Mouse (Mus musculus) spleen, postnatal 14 days (tissue): ENCODE results near the gene Map4k3.

Source experiments
- DNase-seq, 2 experiments: peaks; one replicate each; pipeline ENCODE4 v3.0.0; 2021 to 2022; ENCODE audit warnings: low spot score in 2 of 2

Gene Map4k3

DNA sequence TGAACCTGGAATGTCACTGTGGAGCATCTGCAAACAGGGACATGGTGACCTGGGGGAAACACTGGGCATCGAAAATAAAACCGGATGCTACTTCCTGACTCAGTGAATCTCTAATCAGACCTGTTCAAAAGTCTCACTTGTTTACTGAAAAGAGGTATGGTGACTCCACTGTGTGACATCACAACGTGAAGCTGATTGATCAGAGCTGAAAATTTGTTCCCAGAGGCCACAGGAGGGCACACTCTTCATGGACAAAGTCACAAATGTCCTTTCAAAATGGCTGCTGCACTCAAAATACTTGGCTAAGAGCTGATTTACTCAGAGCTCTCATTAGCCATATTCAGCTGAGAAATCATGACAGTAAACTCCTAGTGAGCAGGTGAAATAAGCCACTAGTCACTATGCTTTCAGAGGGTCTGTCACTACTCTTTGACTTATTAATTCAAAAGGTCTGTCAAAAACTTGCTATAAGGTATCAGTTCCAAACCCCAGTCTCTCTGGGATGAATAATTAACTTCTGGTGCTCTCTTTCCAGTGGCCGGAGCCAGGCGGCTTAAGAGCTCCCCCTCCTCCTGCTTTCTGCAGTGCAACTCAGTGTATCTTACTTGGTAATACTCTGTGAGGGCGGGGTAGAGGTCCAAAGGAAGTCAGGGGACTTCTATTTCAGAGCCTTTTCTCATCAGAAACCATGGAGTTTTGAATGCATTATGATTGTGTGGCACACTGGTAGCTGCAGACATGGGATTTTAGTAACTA, 44.3 kb downstream of the Map4k3 start:
- no peak for DNase-seq

GRCm38 (mm10) chr17:80683041-80683440, 45.2 kb downstream of the Map4k3 start:
- DNase-seq = no peak

DNA sequence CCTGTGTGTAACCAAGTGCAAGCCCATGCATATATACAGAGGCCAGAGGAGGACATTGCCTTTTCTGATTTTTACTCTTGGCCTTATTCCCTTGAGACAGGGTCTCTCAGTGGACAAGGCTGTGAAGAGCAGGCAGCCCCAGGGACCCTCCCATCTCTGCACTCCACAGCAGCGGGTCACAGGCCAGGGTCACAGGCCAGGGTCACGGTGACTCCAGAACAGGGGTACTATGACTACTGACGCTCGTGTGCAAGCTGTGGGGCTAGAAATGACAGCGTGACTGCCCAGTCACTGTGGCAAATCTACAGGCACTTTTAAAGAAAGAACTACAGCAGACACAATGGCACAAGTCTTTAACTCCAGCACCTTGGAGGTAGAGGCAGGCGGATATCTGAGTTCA, 50.1 kb downstream of the Map4k3 start:
- DNase-seq = no peak

- DNase-seq = no peak
Observed at GRCm38 (mm10) chr17:80676859-80677535, 51.3 kb downstream of the Map4k3 start.

DNA sequence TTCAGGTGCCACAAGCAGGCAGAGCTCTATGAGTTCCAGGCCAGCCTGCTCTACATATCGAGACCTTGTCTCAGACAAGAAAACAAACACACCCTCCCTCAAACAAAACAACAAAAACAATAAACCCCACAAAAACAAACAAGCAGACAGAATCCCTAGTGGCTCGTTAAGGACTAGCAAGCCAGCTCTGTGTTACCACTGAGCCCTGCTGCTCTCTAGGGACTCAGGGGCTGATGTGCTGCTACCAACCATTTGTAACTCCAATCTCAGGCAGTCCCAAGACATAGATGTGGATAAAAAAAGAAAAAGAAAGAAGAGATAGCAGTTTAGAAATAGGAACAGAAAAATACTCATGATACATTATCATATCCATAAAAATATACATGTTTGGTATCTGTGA, 52.1 kb downstream of the Map4k3 start:
- DNase-seq = no peak

GRCm38 (mm10) chr17:80670395-80670794, 57.9 kb downstream of the Map4k3 start:
- DNase-seq = no peak

DNA sequence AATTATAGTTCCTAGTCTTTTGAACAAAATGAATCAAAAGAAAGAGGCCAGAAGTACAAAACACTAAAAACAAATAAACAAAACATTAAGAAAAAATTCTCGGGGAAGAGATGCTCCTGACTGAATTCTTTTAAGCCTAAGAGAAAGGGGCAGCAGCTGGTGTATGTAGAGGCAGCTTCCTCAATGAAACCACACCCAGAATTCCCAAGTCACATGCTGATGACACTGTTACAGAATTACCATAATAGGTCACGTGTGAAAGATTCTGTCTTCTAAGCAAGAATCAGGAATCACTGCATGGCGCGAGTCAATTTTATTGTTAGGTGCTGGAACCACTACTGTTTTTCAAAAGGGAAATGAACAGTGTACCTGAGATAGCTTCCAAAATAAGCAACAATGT, 64.7 kb downstream of the Map4k3 start:
- DNase-seq = no peak

- DNase-seq = no peak
Observed at GRCm38 (mm10) chr17:80662836-80663620, 65.3 kb downstream of the Map4k3 start.

- no peak for DNase-seq
Observed at GRCm38 (mm10) chr17:80661896-80662295, 66.4 kb downstream of the Map4k3 start.

DNA sequence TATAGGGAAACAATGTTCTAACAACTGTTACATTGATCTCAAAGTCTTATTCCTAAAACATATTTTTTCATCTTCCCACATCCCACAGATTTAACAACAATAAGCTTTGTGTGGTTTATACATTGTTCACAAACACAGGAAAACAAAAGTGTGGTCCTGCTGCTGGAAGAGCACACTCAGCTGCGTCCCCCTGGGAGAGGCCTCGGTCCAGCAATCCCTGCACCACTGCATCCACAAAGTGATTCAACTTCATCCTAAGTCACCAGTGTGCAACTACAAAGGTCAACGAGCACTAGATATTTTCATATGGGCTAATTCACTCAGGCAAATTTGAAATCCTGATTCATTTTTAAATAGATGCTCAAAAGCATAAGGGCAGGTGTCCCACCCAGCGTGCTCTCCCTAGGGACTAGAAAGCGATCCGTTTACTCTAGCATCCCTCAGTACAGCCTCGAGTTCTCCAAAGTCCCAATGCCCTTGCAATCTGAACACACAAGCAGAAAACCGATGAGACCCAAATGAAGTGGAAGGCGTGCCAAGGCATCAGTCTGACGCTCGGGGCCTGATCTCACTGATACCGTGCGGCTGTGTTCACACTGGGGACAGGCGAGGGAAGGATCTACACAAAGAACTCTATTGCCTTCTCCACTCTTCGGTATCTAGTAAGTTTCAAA, 67.4 kb downstream of the Map4k3 start:
- DNase-seq = no peak

- no peak for DNase-seq
Observed at GRCm38 (mm10) chr17:80660234-80660633, 68.1 kb downstream of the Map4k3 start.

DNA sequence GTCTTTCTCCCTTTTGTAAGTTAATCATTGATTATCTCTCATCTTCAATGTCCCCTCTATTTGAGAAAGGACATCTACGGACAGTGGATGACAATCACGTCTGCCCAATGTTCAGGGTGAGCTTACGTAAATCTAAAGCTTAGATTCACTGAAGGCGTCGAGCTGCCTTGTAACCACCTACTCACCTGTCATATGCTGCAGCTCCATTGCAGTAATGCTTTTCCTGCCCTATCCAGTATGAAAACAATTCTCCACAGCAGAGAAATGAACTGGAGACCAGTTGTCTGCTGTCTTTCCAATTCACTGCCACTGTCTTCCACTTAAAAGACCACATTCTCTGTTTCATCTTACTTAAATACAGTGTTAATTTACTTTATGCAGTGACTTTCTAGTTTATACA, 68.5 kb downstream of the Map4k3 start:
- no peak for DNase-seq

DNA sequence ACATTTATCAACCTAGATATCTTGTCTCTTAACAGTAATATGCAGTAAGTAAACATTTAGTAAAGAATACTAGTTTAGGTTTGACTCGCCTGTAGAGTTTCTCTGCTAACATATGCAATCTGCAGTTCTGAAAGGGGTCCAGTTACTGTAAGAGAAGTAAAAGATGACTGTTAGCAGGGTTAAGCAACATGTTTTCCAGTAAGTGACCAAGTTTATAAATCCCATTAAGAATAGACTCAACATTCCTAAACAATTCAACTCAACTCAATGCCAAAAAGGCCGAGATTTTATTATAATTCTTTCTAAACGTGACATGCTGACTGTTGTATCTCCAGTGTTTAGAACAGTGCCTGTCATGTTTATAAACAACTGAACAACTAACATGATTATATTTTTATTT, 74.0 kb downstream of the Map4k3 start:
- no peak for DNase-seq

- no peak for DNase-seq
Observed at GRCm38 (mm10) chr17:80652740-80653139, 75.5 kb downstream of the Map4k3 start.

DNA sequence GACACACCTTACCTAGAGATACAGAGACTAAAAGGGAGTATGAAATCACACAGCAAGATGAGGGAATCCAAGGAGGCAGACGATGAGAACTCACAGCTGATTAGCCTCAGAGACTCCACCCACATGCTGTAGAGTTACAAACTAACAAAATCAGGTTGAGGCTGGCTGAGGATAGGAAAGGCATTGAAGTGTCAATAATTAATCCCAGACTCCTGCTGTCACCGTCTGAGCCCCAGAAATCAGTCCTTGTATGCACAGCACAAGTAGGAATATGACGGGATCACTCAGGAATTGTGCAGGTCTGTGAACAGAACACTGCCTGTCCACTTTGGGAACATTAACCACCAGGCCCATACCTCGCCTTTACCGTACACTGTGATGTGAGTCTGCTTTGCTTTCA, 81.4 kb downstream of the Map4k3 start:
- DNase-seq = no peak

- DNase-seq = no peak
Observed at GRCm38 (mm10) chr17:80646131-80646530, 82.2 kb downstream of the Map4k3 start.

GRCm38 (mm10) chr17:80645694-80646034, 82.6 kb downstream of the Map4k3 start:
- DNase-seq = no peak

DNA sequence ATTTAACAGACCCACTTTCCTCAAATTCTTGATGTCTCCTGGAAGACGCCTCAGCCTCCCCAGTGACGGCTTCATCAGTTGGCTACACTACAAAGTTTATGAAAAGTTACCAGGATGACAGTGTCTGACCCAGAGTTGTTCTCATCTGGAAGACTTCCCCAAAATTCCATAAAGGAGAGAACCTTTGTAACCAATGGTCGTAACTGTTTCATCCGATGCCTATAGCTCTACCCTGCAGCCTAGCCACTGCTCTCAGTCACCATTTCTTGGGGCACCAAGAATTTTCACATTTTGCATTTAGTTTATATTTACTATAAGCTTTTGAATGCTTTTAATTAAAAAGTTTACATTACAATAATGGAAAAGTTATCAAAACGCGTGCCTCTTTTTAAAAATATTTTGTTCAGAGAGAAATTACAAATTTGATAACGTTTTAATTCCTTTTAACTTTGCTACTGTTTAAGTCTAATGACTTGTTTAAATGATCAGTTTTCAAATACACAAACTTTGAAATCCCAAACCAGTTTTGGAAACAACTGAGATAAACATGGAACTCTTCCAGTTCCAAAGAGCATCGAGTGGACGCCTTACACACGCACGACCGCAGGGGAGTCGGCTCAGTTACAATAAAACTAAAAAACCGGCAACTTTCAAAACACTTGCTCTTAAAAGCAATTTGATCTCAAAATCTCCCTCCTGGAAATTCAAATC, 83.1 kb downstream of the Map4k3 start:
- DNase-seq = no peak

DNA sequence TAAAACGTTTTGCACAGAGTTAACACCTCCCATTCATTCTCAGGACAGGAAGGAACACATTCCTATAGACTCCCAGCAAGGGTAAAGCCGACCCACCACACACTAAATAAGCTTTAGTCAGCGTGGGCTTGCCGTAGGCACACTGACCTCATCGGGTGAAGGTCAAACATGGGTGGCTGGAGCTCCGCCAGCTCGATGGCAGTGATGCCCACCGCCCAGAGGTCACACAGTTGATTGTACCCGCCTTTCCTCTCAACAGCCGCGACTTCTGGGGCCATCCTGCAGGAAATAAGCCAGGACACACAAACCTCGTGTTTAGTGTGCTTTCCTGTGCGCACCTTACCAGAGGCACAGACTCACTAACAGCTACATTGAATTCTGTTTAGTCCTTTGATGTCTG, 83.7 kb downstream of the Map4k3 start:
- DNase-seq = no peak

- no peak for DNase-seq
Observed at GRCm38 (mm10) chr17:80638121-80638520, 90.2 kb downstream of the Map4k3 start.

DNA sequence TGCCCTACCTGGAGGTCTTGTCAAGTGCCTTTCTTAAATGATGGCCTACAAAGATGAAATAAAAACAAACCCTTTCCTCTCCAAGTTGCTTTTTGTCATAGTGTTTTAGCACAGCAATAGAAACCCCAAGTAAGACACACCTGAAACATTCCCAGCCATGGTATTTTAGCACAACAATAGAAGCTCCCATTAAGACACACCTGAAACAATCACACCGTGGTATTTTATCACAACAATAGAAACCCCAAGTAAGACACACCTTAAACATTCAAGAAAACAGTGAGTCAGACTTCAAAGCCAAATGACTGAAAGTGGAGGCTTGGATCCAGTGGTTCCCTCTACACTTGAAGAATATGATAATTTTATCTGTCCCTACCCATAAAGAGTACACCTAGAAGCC, 92.5 kb downstream of the Map4k3 start:
- no peak for DNase-seq

DNA sequence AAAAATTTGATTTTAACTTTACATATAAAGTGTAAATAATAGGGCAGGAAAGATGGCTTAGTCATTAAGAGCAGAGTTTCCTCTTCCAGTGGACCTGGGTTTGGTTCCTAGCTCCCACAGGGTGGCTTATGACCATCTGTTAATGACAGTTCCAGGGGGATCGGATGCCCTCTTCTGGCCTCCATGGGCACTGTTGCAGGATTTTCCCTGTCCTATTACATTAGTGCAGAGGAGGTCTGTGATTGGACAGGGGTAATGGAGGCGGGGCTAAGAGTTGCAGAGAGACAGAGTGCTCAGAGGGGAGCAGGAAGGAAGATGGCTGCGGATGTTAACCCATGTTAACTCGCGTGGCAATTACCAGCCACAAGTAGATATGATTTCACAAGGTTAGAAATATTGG, 95.4 kb downstream of the Map4k3 start:
- no peak for DNase-seq
